Mouse (Mus musculus): ENCODE measurements around the gene Wdr26.
A peak's percentile ranks its signal among the peaks of the same experiment; 100 is the strongest.

Wdr26 gene

DNA sequence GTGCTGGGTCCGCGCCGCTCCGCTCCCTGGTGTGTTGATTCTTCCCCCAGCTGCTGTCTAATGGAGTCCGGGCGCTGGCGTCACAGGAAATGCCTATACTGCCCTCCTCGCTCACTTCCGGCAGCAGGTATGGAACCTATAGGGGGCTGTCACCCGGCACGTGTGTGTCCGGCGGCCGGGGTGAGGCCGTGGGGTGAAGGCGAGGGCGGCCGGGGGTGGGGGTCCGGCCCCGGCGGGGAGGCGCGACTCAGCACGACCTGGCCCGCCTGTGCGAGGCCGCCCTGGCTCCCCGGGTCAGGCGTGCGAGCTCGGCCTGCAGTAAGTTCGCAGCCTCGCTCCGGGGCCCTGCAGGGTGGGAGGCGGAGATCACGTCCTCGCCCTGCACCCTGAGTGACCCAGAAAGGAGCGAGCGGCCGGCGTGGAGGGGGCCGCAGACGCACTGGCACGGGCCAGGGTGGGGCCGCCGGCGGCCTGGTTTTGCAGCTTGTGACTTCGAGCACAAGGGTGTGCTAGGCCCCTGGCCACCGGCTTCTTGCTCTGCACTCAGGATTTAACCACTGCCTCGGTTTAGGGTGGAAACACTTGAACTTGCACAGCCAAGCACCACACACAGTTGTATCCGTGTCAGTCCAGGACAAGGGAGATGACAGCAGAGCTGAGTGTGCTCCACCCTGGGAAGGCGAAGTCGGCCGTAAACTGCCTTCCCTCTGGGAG lies at the start of gene Wdr26:
Gene Wdr26 (minus strand): TSS at position 82 of the 714 bp plus-strand sequence.
- DNase-seq (ENCODE audit: low read depth, low spot score), result peak; percentile 66

DNA sequence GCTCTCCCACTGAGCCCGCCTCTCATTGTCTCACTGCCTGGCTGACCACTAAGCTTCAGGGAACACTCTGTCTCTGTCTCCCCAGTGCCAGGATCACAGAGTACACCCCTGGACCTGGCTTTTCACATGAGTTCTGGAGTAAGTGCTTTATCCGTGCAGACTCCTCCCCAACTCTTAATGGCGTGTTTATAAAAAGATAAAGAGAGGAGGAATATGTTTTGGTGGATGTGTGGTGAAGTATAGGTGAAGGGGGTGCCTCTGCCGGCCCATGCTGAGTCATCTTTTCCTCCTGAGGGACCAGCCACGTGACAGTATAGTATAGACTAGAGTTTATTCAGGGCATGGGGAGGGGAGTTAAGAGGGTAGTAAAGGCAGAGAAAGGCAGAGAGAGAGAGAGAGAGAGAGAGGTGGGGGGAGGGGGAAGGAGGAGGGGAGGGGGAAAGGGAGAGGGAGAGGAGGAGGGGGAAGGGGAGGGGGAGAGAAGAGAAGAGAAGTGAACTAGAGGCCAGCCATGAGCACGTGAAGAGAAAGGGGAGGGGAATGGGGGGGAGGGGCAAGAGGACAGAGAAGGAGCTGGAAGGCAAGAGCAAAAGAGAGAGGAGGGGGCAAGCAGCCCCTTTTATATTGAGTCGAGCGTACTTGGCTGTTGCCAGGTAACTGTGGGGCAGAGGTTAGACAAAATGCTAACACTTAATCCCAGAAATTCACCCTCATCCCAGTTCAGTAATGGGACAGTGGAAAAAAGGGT lies 49.3 kb upstream of the Wdr26 start:
- DNase-seq (ENCODE audit: low read depth, low spot score), result no peak

DNA sequence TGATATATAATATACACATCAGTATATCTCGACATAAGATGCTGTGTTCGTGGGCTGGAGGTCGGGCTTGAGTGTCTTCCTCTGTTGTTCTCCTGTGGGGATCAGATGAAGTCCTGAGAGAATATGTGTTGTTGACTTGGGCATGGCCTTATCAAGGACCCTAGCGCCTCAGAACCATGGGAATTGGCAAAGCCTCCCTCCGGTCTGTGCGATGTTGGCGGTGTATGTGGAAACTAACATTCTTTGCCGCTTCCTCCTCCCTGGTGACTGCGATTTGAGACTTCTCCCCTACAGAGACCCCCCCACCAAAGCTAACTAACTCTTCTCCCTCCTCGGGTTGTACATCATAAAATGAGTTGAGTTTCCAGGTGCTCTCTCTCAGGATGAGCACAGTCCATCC lies 48.6 kb upstream of the Wdr26 start:
- DNase-seq (ENCODE audit: low read depth, low spot score), result no peak

DNA sequence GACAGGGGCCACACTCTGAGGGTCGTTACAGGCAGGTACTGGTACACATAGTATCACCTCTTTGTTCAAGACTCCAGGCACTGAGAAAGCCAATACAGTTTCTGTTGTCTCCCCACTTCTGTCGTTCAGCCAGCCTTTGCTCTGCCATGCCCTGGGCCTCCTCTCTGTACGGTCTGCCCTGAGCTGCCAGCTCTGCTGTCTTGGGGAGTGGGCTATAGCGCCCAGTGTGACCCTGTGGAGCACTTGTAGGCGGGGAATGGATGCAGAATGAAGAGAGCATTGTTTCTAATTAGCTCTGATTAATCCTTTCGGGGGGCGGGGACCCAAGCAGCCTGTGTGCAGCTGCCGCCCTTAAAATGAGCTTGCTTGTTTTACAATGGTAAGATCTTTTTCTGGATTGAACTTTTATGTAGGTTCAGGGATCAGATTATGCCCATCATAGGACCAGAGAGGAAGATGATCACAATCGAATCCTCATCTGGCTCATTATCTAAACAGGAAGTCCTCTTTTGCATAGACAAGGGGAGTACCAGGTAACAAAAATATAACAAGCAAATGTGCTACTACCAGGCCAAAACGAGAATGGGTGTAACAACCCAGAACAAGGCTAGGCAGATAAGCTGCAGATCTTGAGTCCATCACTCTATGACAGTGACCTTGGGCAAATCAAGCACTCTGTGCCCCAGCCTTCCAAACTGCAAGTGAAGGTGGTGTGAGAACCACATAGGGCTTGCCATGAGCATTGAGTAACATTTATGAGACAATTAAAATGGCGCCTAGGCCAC lies 48.0 kb upstream of the Wdr26 start:
- DNase-seq (ENCODE audit: low read depth, low spot score), result no peak

DNA sequence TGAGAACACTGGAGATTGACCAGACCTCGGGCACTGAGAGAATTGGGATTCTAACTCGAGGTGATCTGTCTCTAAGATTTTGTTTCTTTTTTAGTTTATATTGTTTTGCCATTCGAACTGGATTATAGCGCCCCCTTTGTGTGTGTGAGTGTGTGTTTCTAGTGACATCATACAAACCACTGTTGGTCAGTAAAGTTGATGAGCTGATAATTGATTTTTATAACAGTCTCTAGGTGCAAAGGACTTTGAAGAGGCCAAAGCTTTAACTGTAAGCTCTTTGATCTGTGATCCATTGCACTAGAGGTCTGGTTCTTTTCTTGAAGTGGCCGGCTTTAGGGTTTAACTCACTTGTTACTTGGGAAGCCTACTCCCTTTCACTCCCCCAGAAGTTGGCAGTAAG lies 47.3 kb upstream of the Wdr26 start:
- no peak for DNase-seq (ENCODE audit: low read depth, low spot score)

DNA sequence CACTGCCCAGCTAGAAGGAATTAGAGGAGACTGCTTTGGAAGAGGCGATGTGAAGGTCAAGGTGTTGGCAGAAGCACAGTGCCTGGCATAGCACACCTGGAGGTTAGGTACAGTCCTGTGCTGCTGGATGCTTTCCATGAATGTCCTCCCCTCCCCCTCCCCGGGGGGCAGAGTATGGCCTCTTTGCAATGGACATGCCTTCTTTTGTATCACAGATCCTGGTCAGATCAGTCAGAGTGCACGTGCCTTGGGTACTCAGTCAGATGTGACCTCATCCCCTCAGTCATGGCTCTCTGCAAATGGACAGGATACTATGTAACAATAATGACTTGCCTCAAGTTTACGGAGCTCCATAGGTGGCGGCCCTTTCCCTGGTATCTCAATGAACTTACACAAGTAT lies 46.8 kb upstream of the Wdr26 start:
- no peak for DNase-seq (ENCODE audit: low read depth, low spot score)

DNA sequence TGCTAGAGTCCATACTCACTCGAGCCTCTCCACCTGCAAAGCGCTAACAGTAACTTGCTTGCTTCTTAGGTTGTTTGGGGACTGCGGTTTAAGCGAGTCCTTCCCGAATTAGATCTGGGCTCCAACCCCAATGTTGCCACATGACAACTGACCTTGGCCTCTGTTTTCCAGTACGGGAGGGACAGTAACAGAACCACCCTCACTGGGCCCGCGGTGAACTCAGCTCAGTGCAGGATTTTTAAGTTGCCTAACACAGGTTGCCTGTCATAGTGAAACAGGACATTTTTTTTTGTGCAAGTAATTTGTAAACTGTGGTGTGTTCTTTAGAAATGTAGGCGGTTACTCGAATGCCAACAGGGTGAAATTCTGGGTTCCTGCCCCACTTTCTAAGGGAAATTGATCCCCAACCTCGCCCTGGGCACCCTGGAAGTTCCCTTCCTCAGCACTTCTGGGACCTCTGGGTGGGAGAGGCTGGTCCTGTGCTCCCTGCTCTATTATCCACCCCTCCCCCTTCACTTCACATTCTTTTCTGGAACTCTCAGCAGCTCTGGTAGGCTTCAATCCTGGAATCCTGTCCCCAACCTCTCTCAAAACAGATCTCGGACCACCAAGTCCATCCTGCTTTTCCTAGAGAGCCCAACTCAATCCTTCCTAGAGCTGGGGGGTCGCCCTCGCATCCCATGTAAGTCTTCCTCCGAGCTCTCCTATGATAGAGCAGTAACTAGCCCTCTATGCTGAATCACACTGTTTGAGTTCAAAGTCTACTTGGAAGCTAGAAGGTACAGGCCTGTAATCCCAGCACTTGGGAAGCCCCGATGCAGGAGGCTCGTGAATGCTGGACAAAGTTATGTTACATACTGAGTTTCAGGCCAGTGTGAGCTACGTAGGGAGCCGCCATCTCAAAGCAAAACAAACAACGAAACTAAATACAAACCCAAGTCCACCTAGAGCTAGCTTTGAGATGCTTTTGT lies 46.1 kb upstream of the Wdr26 start:
- DNase-seq (ENCODE audit: low read depth, low spot score), result no peak

DNA sequence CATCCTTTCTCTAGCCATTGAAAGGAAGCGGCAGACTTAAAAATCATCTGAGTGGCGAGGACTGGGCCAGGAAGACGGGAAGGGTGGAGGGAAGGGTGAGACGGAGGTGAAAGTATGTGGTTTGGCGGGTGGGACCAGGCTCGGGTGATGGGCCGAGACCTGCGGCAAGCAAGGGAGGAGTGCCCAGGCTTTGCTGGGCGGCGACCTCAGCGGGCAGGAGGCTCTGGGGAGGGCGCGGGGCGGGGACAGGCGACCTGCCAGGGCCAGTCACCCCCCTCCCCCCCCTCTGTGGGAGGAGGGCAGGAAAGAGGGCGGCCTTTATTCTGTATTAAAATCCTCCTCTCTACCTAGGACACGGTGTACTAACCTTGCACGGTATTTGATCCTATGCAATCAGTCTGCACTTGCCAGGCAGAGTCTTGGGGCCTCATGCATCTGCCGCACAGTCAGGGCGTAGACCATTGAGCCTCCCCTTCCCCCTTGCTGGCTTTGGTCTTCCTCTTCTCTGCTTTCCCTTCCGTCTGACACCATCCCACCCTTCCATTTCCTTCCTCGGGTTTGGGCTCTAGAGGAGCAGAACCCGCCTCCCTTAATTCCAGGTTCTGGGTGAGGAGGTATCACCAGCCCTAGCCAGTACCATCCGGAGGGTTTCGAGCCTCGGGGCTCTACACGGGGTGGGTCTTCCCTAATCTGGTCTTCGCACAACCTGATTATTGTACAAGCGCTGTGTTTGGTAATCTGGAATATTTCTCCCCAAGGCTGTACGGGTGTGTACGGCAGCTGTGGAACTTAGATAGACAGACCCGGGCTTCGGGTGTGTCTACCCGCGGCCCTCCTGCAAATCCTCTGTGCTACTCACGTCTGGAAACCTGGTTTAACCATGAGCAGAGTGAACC lies 45.1 kb upstream of the Wdr26 start:
- no peak for DNase-seq (ENCODE audit: low read depth, low spot score)

DNA sequence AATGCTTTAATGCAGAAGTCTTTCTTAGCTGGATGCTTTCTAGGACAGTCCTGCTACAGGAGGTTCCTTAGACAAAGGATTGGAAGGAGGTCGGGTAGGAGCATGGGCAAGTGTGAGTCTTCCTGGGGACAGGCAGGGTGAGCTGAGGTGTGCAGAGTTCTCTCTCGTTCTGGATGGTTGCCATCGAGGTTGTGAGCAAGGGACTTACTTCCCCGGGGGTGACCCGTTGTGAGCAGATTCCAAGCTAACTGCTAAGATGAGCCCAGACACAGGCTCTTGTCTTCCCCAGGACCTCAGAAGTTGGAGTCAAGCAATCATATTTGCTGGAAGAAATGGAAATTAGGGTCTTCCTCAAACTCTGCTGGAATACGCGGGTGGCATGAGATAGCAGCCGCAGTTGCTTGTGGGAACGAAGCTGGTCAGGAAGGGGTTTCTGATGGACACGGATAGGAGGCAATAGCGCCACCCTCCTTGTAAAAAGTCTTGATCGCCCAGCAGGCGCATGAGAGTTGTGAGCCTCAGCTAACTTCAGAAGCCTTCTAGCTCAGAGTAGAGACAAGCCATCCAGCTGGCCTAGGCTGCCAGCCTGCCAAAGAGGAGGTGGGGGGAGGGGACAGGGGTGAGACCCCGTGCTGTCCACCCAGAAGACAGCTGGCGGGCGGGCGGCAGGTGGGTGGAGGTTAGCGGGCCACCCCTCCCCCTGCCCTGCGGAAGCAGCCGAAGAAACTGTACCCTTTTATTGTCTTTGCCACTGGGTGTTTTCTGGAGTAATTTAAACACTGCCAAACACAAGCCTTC lies 44.3 kb upstream of the Wdr26 start:
- no peak for DNase-seq (ENCODE audit: low read depth, low spot score)

DNA sequence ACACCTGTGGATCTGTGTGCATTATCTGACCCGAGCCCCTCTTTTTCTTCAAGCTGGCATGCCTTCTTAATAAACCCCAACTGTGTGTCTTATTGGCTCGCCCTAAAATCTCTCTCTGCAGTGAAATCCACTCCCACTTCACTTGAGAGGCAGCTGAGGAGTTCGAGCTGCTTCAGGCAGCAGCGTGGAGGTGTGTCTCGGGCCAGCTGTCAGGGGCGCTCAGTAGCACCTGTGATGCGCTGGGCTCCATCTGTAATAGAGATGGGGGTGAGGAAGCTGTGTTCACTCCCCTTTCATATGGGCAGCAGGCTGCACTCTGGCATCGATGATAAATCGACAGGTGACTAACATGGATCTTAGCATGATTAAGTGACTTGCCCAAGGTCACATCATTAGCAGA lies 43.6 kb upstream of the Wdr26 start:
- DNase-seq (ENCODE audit: low read depth, low spot score), result no peak

DNA sequence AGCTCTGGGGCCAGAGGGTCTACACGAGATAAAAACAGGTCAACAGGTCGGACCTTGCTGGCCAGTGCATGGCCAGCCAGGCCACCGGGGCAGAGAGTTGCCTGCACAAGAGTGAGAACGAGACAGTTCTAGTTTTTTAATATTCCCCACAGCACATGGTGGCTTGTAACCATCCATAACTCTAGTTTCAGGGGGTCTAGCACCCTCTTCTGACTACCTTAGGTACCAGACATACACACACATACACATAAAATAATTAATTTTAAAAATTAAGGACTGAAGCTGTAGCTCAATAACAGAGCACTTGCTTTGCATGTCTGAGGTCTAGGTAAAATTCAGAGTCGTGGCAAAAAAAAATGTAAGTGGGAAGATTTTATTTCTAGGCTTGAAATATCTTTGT lies 39.8 kb upstream of the Wdr26 start:
- no peak for DNase-seq (ENCODE audit: low read depth, low spot score)

DNA sequence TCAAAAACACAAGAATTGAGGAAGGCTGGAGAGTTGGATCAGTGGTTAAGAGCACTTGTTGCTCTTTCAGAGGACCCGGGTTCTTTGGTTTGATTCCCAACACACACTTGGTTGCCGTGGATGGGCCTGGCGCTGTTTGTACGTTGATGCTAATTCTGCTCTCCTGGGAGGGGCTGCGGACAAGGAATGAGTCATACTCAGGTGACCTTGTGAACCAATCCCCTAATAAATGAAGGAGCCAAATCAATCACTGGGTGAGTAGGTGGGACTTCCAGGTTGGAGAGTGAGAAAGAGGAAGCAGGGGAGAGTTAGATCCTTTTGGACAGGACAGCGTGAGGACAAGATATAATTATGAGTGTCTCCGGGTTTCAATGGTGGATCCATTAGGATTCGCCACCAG lies 39.2 kb upstream of the Wdr26 start:
- no peak for DNase-seq (ENCODE audit: low read depth, low spot score)

DNA sequence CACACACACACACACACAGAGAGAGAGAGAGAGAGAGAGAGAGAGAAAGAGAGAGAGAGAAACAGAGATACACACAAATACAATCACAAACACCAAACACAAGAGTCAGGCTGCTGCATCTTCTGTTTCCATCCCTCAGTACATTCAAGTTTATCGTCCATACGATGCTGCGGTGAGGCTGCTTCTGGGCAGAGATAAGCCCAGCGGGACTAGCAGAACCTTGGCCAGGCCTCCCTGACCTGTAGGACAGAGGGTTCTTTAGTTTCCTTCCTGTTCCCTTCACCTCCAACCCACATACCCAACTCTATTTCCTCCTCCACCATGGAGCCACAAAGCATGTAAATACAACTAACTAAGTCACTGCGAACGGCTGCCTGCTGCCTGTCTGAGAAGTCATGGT lies 37.7 kb upstream of the Wdr26 start:
- DNase-seq (ENCODE audit: low read depth, low spot score), result no peak

DNA sequence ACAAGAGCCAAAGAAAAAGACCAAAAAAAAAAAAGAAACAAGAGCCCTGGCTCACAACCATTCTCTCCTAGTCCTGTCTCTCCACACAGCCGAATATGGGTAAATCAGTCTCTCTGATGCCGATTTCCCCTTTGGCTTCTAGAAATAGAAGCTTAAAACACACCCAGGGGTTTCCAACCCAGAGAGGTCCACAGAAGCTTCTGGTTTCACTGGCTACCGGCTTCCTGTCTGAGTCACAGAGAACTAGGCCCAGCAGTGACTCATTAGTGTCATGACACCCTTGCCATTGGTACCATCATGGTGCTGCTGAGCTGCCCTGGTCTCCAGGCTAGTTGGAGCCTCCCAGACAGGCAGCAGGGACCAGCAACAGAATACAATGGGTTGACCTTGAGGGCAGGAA lies 35.4 kb upstream of the Wdr26 start:
- DNase-seq (ENCODE audit: low read depth, low spot score), result no peak

DNA sequence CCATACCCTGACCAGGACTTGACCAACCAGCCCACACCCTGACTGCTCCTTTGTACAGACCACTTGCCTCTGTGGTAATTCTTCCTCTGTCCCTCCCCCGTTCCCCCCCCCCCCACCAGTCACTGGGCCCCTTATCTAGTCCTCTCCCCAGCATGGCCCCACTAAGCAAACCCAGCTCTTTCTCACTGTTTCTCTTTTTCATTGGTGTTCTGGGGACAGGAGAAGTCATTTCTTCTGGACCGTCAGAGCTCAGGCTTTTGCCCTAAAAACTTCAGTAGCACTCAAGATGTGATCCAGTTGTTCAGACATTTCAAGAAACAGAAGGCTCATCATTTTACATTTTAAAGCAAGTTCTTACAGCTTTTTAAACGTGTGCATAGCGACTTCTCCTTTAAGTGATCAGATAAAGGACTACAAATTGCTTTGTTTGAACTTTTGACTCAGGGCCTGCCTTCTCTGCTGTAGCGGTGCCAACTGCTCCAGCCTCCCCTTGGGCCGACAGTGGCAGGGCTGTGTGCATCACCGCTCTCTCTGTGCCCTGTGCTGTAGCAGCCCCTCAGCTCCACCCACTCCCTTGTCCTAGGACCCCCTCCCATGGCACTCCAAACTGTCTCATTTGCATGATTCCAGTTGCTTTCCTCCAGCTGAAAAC lies 34.8 kb upstream of the Wdr26 start:
- DNase-seq (ENCODE audit: low read depth, low spot score), result no peak

DNA sequence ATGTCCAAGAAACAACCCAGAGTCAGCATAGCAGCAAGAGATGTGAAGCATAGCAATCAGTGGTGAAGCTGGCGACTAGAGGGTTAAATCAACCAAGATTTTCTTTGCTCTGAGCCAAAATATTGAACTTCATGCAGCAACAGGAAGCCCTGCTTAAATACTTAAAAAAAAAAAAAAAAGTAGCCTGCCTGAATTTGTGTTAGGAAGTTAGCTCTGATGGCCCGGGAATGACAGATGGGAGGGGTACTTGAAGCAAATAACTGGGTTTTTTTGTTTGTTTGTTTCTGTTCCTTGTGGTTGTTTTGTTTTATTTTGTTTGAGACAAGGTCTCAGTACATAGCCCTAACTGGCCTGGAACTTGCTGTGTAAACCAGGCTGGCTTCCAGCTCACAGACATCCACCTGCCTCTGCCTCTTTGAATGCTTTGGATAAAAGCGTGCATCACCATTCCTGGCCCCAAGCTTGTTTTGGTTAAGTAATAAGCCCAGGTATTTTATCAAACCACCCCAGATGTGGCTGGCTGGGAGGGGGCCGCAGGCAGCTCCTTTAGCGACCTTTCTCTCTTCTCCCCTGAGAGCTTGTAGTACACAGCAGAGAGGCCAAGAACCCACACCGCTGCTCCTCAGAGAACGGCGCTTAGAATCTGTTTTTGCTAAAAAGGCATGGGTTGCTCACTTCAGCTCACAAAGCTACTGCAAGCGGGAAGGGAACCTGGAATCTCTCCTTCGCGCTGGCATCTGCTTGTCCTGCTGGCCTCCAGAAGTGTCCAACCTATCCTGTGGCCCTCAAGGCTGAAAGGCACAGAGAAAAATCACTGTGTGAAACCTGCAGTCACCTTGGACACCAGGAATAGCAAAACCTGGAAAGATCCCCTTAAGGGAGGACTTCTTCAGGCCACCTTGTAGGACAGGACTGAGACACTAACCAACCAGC lies 34.0 kb upstream of the Wdr26 start:
- DNase-seq (ENCODE audit: low read depth, low spot score), result no peak

DNA sequence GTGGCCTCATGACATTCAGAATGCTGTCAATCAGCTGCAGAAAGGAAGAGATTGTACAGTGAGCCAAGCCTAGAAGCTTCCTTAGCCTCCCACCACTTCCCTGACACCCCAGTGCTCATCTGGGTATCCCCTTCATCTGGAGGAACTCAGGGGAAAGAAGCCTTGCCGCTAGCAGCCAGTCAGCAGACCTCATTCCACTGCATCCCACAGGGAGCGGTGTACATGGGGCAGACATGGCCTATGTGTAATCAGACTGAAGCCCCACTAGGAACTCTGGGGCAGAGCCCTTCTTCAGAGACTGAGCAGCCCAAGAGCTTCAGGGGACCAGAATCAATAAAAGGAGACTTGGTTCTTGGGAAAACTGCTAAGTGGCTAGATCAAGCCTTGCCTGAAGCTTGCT lies 33.3 kb upstream of the Wdr26 start:
- no peak for DNase-seq (ENCODE audit: low read depth, low spot score)

DNA sequence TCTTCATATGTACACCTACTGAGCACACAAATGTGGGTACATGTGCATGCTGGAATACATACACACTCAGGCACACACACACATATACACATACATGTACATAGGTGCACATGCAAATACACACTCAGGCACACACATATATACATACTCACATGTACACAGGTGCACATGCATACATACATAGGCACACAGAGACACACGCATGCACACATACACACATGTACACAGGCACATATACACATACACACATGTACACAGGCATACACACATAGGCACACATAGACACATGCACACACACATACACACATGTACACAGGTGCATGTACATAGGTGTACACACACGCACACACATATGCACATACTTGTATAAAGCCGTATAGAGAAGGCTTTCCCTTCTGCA lies 29.4 kb upstream of the Wdr26 start:
- no peak for DNase-seq (ENCODE audit: low read depth, low spot score)
